Mouse (Mus musculus): ENCODE results near the gene Enho. TPM values are rescaled to one million over a fixed set of nuclear protein-coding genes. Genes with fewer than 3 reads are reported as not detected.

Gene Enho
- total and polyA plus RNA-seq, 2 experiments from 2014 or later, result 4.0 to 12.7 TPM

DNA sequence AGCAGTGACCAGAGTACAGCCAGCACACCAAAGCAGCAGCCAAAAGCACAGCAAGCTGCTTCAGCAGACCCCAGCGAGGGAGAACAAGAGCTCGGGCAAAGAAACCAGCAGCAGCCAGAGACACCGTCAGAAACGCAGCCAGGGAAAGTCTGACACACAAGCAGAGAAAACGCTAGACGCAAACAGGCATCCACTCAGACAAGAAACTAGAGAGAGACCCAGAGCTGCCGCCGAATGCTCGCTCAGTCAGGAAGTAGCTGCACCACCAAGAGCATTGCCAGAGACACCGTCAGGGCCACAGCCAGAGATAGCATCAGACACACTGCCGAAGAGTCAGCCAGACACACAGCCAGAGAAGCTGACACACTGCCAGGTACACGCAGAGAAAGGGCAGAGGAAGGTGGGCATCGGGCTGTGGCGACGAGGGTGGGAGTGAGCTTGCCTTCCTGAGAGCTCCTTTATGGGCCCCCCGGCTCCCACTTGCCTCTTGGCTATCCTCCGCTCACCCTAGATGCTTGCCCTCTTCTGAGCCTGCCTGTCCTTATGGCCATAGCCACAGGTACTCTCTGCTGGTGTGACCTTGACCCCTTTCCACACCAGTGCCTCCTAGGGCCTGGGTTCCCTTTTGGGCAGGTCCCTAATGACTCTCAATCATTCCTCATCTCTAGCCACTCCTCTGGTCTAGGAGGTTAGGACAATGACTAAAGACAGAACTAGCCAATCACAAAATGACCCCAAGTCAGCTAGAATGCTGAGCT, 36.3 kb upstream of the Enho start:
- peaks cover 32% of the 10 kb centered on the region for H3K27me3 ChIP-seq (ENCODE audit: control insufficient read depth, insufficient read depth, low read length)
- ATAC-seq (ENCODE audit: insufficient read depth, low read depth) (no peak), DNase-seq (ENCODE audit: low spot score) (no peak)
- H3K4me2 ChIP-seq (ENCODE audit: low read depth, low read length), result no peak overlapping the region
- H3K36me3 ChIP-seq (replicated peaks; ENCODE audit: control insufficient read depth, insufficient read depth, low read length), result no peaks in the 10 kb centered on the region
- H3K27ac ChIP-seq (ENCODE audit: low read depth), result no peak overlapping the region
- H3K9ac ChIP-seq (replicated peaks; ENCODE audit: low read depth, low read length), result no peak overlapping the region
- no peak overlapping the region for H3K4me3 ChIP-seq (ENCODE audit: low read depth, low read length)
- 38% methylated on average over 17 of the region's 17 CpGs for WGBS
- peaks cover 12% of the 10 kb centered on the region for H3K4me1 ChIP-seq (ENCODE audit: control insufficient read depth, insufficient read depth)
- TF ChIP-seq CTCF (IDR thresholded peaks at IDR 0.05; ENCODE audit: low read depth) (no peak), EP300 (IDR thresholded peaks at IDR 0.05; ENCODE audit: low read depth) (no peak)
- H3K9me3 ChIP-seq (replicated peaks; ENCODE audit: control insufficient read depth, low read length), result no peaks in the 10 kb centered on the region

DNA sequence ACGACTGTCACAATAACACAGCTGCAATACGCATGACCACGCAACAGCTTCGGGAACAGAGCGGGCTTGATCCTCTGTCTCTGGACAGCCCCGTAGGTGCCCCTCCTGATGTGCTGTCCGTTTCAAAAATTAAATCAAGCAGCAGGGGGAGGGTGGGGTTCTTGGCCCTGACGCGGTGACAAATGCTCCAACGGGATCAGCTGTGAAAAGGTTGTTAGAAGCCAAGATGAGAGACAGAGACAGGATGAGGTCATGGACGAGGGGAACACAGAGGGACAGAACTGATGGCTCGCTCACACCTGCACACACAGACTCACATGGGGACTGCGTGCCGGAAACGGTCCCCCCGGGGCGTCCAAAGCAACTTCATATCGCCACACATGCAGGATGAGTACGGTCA, 33.1 kb upstream of the Enho start:
- Histone ChIP-seq H3K9me3 (replicated peaks; ENCODE audit: control insufficient read depth, low read length) (no peaks in the 10 kb centered on the region), H3K36me3 (replicated peaks; ENCODE audit: control insufficient read depth, insufficient read depth, low read length) (no peaks in the 10 kb centered on the region), H3K4me3 (ENCODE audit: low read depth, low read length) (no peak overlapping the region), H3K27me3 (ENCODE audit: control insufficient read depth, insufficient read depth, low read length) (peaks cover 38% of the 10 kb centered on the region), H3K4me2 (ENCODE audit: low read depth, low read length) (no peak overlapping the region), H3K27ac (ENCODE audit: low read depth) (no peak overlapping the region), H3K4me1 (ENCODE audit: control insufficient read depth, insufficient read depth) (peaks cover 4% of the 10 kb centered on the region; the same call in 1 of the 2 replicates), H3K9ac (replicated peaks; ENCODE audit: low read depth, low read length) (no peak overlapping the region)
- no peak for DNase-seq (ENCODE audit: low spot score)
- no peak for TF ChIP-seq EP300 (IDR thresholded peaks at IDR 0.05; ENCODE audit: low read depth)
- no peak for TF ChIP-seq CTCF (IDR thresholded peaks at IDR 0.05; ENCODE audit: low read depth)
- 51% methylated on average over 19 of the region's 19 CpGs for WGBS
- ATAC-seq (ENCODE audit: insufficient read depth, low read depth), result no peak

GRCm38 (mm10) chr4:41672522-41672963, 32.4 kb upstream of the Enho start:
- DNase-seq (ENCODE audit: low spot score) (no peak), ATAC-seq (ENCODE audit: insufficient read depth, low read depth) (peak; percentile 19; the same call in 1 of the 2 replicates)
- H3K27me3 ChIP-seq (ENCODE audit: control insufficient read depth, insufficient read depth, low read length), result peaks cover 38% of the 10 kb centered on the region
- H3K4me3 ChIP-seq (ENCODE audit: low read depth, low read length), result no peak overlapping the region
- H3K4me1 ChIP-seq (ENCODE audit: control insufficient read depth, insufficient read depth), result peaks cover 4% of the 10 kb centered on the region; the same call in 1 of the 2 replicates
- H3K27ac ChIP-seq (ENCODE audit: low read depth), result no peak overlapping the region
- H3K9me3 ChIP-seq (replicated peaks; ENCODE audit: control insufficient read depth, low read length), result no peaks in the 10 kb centered on the region
- H3K36me3 ChIP-seq (replicated peaks; ENCODE audit: control insufficient read depth, insufficient read depth, low read length), result no peaks in the 10 kb centered on the region
- WGBS, result 40% methylated on average over 8 of the region's 8 CpGs
- TF ChIP-seq CTCF (IDR thresholded peaks at IDR 0.05; ENCODE audit: low read depth) (no peak), EP300 (IDR thresholded peaks at IDR 0.05; ENCODE audit: low read depth) (no peak)
- no peak overlapping the region for H3K4me2 ChIP-seq (ENCODE audit: low read depth, low read length)
- no peak overlapping the region for H3K9ac ChIP-seq (replicated peaks; ENCODE audit: low read depth, low read length)

DNA sequence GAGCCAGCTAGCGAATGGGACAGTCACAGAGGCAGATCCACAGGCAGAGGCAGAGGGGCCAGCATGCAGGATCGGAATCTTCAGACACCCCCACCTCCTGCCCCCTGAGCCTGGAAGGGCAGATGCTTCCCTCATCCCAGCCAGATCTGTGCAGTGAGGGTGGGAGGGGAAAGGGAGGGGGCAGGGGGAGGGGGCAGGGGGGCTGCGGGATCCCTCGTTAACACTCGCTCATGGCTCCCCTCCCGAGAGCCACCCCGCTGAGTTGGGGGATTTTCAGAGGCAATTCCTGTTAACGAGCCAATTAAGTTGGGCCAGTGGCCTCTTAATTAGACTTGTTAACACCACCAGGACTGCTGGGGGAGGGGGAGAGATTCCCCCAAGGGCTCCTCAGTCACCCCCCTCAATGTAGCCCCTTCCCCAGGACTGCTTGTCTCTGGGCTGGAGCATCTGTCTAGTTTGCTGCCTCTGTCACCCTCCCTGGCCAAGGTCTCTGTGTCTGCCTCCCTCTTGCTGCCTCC, 31.9 kb upstream of the Enho start:
- WGBS, result 42% methylated on average over 6 of the region's 8 CpGs
- TF ChIP-seq EP300 (IDR thresholded peaks at IDR 0.05; ENCODE audit: low read depth) (no peak), CTCF (IDR thresholded peaks at IDR 0.05; ENCODE audit: low read depth) (no peak)
- no peaks in the 10 kb centered on the region for H3K36me3 ChIP-seq (replicated peaks; ENCODE audit: control insufficient read depth, insufficient read depth, low read length)
- ATAC-seq (ENCODE audit: insufficient read depth, low read depth) (no peak), DNase-seq (ENCODE audit: low spot score) (no peak)
- H3K9me3 ChIP-seq (replicated peaks; ENCODE audit: control insufficient read depth, low read length), result no peaks in the 10 kb centered on the region
- peaks cover 37% of the 10 kb centered on the region for H3K27me3 ChIP-seq (ENCODE audit: control insufficient read depth, insufficient read depth, low read length)
- no peak overlapping the region for H3K4me3 ChIP-seq (ENCODE audit: low read depth, low read length)
- peaks cover 3% of the 10 kb centered on the region; the same call in 1 of the 2 replicates for H3K4me1 ChIP-seq (ENCODE audit: control insufficient read depth, insufficient read depth)
- no peak overlapping the region for H3K9ac ChIP-seq (replicated peaks; ENCODE audit: low read depth, low read length)
- no peak overlapping the region for H3K27ac ChIP-seq (ENCODE audit: low read depth)
- H3K4me2 ChIP-seq (ENCODE audit: low read depth, low read length), result no peak overlapping the region

DNA sequence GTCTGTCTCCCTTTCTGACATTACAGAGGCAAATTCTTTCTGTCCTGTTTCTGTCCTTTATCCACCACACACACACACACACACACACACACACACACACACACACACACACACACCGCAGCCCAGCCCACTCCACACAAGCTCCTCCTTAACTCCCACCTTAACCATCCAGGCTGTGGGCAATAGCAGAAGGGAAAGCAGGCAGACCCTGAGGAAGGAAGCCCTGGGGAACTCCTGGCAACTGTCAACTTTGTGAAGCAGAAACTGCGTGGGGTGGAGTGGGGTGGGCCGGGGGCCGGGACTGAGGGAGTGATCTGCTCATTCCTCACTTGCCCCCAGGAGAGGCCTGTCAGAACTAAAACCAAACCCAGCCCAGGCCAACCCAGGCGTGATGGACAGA, 31.4 kb upstream of the Enho start:
- Histone ChIP-seq H3K36me3 (replicated peaks; ENCODE audit: control insufficient read depth, insufficient read depth, low read length) (no peaks in the 10 kb centered on the region), H3K27me3 (ENCODE audit: control insufficient read depth, insufficient read depth, low read length) (peaks cover 31% of the 10 kb centered on the region), H3K4me3 (ENCODE audit: low read depth, low read length) (no peak overlapping the region), H3K4me2 (ENCODE audit: low read depth, low read length) (no peak overlapping the region), H3K9me3 (replicated peaks; ENCODE audit: control insufficient read depth, low read length) (no peaks in the 10 kb centered on the region), H3K4me1 (ENCODE audit: control insufficient read depth, insufficient read depth) (no peaks in the 10 kb centered on the region), H3K9ac (replicated peaks; ENCODE audit: low read depth, low read length) (no peak overlapping the region), H3K27ac (ENCODE audit: low read depth) (no peak overlapping the region)
- 41% methylated on average over 5 of the region's 5 CpGs for WGBS
- TF ChIP-seq EP300 (IDR thresholded peaks at IDR 0.05; ENCODE audit: low read depth), result no peak
- TF ChIP-seq CTCF (IDR thresholded peaks at IDR 0.05; ENCODE audit: low read depth), result no peak
- DNase-seq (ENCODE audit: low spot score), result no peak
- no peak for ATAC-seq (ENCODE audit: insufficient read depth, low read depth)
